Mouse (Mus musculus) MEL (cell line): Measurements from ENCODE around the gene Vps11.

Experiments used
- CHD2 ChIP-seq: IDR thresholded peaks from 2 replicates; pipeline ENCODE4 v1.6.1; 2011; ENCODE audit warnings: low read length, improper control_type of control experiment
- CTCF ChIP-seq, 3 experiments: IDR thresholded peaks in 2 of 3; conservative IDR thresholded peaks in 1 of 3; 2 replicates each; pipeline ENCODE4 v1.5.1; 2011 to 2012; ENCODE audit warnings: low read length in 3 of 3, low read depth in 2 of 3, mild to moderate bottlenecking in 2 of 3, improper control_type of control experiment in 1 of 3, inconsistent platforms in 1 of 3, mixed read lengths in 1 of 3, moderate library complexity in 1 of 3; ENCODE audit not compliant: control insufficient read depth in 1 of 3, insufficient read depth in 1 of 3, poor library complexity in 1 of 3, severe bottlenecking in 1 of 3
- EP300 ChIP-seq, 2 experiments: IDR thresholded peaks; 2 replicates each; pipeline ENCODE4 v1.6.1; 2011; ENCODE audit warnings: improper control_type of control experiment in 2 of 2, low read length in 2 of 2, low read depth in 1 of 2, mild to moderate bottlenecking in 1 of 2
- GATA1 ChIP-seq: IDR thresholded peaks from 2 replicates; pipeline ENCODE4 v1.6.1; 2011; ENCODE audit warnings: low read depth, low read length, improper control_type of control experiment
- HCFC1 ChIP-seq: IDR thresholded peaks from 2 replicates; pipeline ENCODE4 v1.6.1; 2012; ENCODE audit warnings: low read depth, mild to moderate bottlenecking, inconsistent platforms, low read length, improper control_type of control experiment, moderate library complexity
- POLR2A ChIP-seq, 2 experiments: IDR thresholded peaks; 2 replicates each; pipeline ENCODE4 v1.6.1; 2011 to 2012; ENCODE audit warnings: low read length in 2 of 2, mild to moderate bottlenecking in 2 of 2, control low read depth in 1 of 2, improper control_type of control experiment in 1 of 2, low read depth in 1 of 2, moderate library complexity in 1 of 2; ENCODE audit not compliant: control insufficient read depth in 1 of 2, insufficient read depth in 1 of 2, poor library complexity in 1 of 2
- POLR2AphosphoS2 ChIP-seq: IDR thresholded peaks from 2 replicates; pipeline ENCODE4 v1.6.1; 2011; ENCODE audit warnings: low read length, improper control_type of control experiment
- POLR2AphosphoS5 ChIP-seq: IDR thresholded peaks from 2 replicates; pipeline ENCODE4 v1.6.1; 2012; ENCODE audit warnings: low read depth, borderline replicate concordance, mild to moderate bottlenecking, inconsistent platforms, low read length, moderate library complexity, mixed read lengths
- TAL1 ChIP-seq: IDR thresholded peaks from 2 replicates; pipeline ENCODE4 v1.6.1; 2012; ENCODE audit warnings: mild to moderate bottlenecking, inconsistent platforms, low read length, moderate library complexity, mixed read lengths
- ZKSCAN1 ChIP-seq: IDR thresholded peaks from 2 replicates; pipeline ENCODE4 v1.6.1; 2012; ENCODE audit warnings: low read depth, mild to moderate bottlenecking, inconsistent platforms, low read length, improper control_type of control experiment, moderate library complexity

DNA sequence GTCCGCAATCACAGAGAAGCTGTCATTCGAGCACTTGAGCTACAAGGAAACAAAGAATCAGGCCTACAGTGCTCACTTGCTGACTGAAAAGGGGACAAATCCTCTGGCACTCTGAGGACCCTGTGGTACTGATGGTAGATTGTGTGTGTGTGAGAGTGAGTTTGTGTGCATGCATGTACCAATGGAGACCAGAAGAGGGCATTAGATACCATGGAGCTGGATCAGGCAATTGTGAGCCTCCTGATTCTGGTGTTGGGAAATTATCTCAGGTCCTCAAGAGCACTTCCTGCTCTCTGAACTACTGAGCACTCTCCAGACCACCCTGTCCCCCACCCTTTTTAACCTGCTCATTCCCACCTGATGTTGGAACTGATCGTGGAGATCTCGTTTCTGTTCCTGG lies 12.9 kb downstream of the Vps11 start:
- peak in 2 of 3 experiments; percentile 34 to 36; a peak in 3 of 6 replicates for TF ChIP-seq CTCF (IDR thresholded peaks at IDR 0.05 in 2 of 3, conservative IDR thresholded peaks at IDR 0.05 in 1 of 3; ENCODE audit: control insufficient read depth in 1 of 3, insufficient read depth in 1 of 3, low read depth in 2 of 3, low read length in 3 of 3, poor library complexity in 1 of 3, severe bottlenecking in 1 of 3)
- no peak for TF ChIP-seq POLR2A (IDR thresholded peaks at IDR 0.05; ENCODE audit: control insufficient read depth in 1 of 2, insufficient read depth in 1 of 2, low read depth in 1 of 2, low read length in 2 of 2, poor library complexity in 1 of 2)
- TF ChIP-seq POLR2AphosphoS2, result no peak
- TF ChIP-seq EP300 (IDR thresholded peaks at IDR 0.05; ENCODE audit: low read depth in 1 of 2, low read length in 2 of 2), result no peak
- no peak for TF ChIP-seq TAL1
- no peak for TF ChIP-seq GATA1
- TF ChIP-seq POLR2AphosphoS5, result no peak
- no peak for TF ChIP-seq HCFC1
- no peak for TF ChIP-seq CHD2
- no peak for TF ChIP-seq ZKSCAN1
